Mouse (Mus musculus) liver, embryonic 14.5 days (tissue): ENCODE data around the gene Edaradd.

Source experiments
- CTCF ChIP-seq: IDR thresholded peaks from 2 replicates; pipeline ENCODE4 v1.5.1; 2016; ENCODE audit warnings: antibody characterized with exemption, low read depth, control low read depth
- EP300 ChIP-seq: IDR thresholded peaks from 2 replicates; pipeline ENCODE4 v1.6.1; 2016; ENCODE audit warnings: antibody characterized with exemption, low read depth

- TF ChIP-seq CTCF (no peak), EP300 (no peak)
Measured at GRCm38 (mm10) chr13:12507426-12507825, 12.8 kb downstream of the Edaradd start.
